Mouse (Mus musculus): ENCODE data around the gene Mertk. TPM values are rescaled to one million over a fixed set of nuclear protein-coding genes. Genes with fewer than 3 reads are reported as not detected.

The Mertk gene
- polyA plus RNA-seq, 1 experiment from 2014 or later, result 5.1 TPM

GRCm38 (mm10) chr2:128727552-128727951, 28.8 kb downstream of the Mertk start:
- H3K4me3 ChIP-seq, result no peak overlapping the region
- H3K9me3 ChIP-seq, result no peaks in the 10 kb centered on the region
- no peaks in the 10 kb centered on the region for H3K27me3 ChIP-seq (ENCODE audit: poor library complexity, severe bottlenecking)
- DNase-seq (ENCODE audit: extremely low spot score, low spot score), result no peak
- no peak overlapping the region for H3K27ac ChIP-seq
- H3K36me3 ChIP-seq (replicated peaks), result no peaks in the 10 kb centered on the region; the same call in 1 of the 2 replicates
- WGBS, result 51% methylated on average over 3 of the region's 3 CpGs
- no peaks in the 10 kb centered on the region for H3K4me1 ChIP-seq

GRCm38 (mm10) chr2:128728066-128728465, 29.3 kb downstream of the Mertk start:
- no peaks in the 10 kb centered on the region for H3K9me3 ChIP-seq
- no peaks in the 10 kb centered on the region for H3K4me1 ChIP-seq
- 86% methylated on average over 4 of the region's 4 CpGs for WGBS
- no peak overlapping the region for H3K4me3 ChIP-seq
- no peak overlapping the region for H3K27ac ChIP-seq
- H3K27me3 ChIP-seq (ENCODE audit: poor library complexity, severe bottlenecking), result no peaks in the 10 kb centered on the region
- DNase-seq (ENCODE audit: extremely low spot score, low spot score), result no peak
- H3K36me3 ChIP-seq (replicated peaks), result no peaks in the 10 kb centered on the region; the same call in 1 of the 2 replicates

- H3K27ac ChIP-seq, result no peak overlapping the region
- H3K4me1 ChIP-seq, result no peaks in the 10 kb centered on the region
- no peak for DNase-seq (ENCODE audit: extremely low spot score, low spot score)
- no peaks in the 10 kb centered on the region for H3K9me3 ChIP-seq
- no peaks in the 10 kb centered on the region for H3K27me3 ChIP-seq (ENCODE audit: poor library complexity, severe bottlenecking)
- H3K4me3 ChIP-seq, result no peak overlapping the region
- H3K36me3 ChIP-seq (replicated peaks), result no peaks in the 10 kb centered on the region; the same call in 1 of the 2 replicates
- WGBS, result 85% methylated on average over 7 of the region's 7 CpGs
Measured at GRCm38 (mm10) chr2:128729141-128729540, 30.4 kb downstream of the Mertk start.

- Histone ChIP-seq H3K9me3 (no peaks in the 10 kb centered on the region), H3K4me1 (peaks cover 3% of the 10 kb centered on the region; the same call in 1 of the 2 replicates), H3K4me3 (no peak overlapping the region), H3K36me3 (replicated peaks) (no peaks in the 10 kb centered on the region; the same call in 1 of the 2 replicates), H3K27me3 (ENCODE audit: poor library complexity, severe bottlenecking) (no peaks in the 10 kb centered on the region), H3K27ac (no peak overlapping the region)
- DNase-seq (ENCODE audit: extremely low spot score, low spot score), result no peak
- 81% methylated on average over 10 of the region's 10 CpGs for WGBS
Measured at GRCm38 (mm10) chr2:128731514-128731913, 32.8 kb downstream of the Mertk start.

- no peak for DNase-seq (ENCODE audit: extremely low spot score, low spot score)
- 77% methylated on average over 1 of the region's 1 CpGs for WGBS
- Histone ChIP-seq H3K9me3 (no peaks in the 10 kb centered on the region), H3K4me3 (no peak overlapping the region), H3K4me1 (peaks cover 3% of the 10 kb centered on the region; the same call in 1 of the 2 replicates), H3K27ac (no peak overlapping the region), H3K36me3 (replicated peaks) (no peaks in the 10 kb centered on the region; the same call in 1 of the 2 replicates), H3K27me3 (ENCODE audit: poor library complexity, severe bottlenecking) (no peaks in the 10 kb centered on the region)
Measured at GRCm38 (mm10) chr2:128731951-128732350, 33.2 kb downstream of the Mertk start.

GRCm38 (mm10) chr2:128735089-128735488, 36.3 kb downstream of the Mertk start:
- H3K9me3 ChIP-seq, result no peaks in the 10 kb centered on the region
- no peak overlapping the region for H3K27ac ChIP-seq
- DNase-seq (ENCODE audit: extremely low spot score, low spot score), result no peak
- 74% methylated on average over 3 of the region's 3 CpGs for WGBS
- H3K27me3 ChIP-seq (ENCODE audit: poor library complexity, severe bottlenecking), result no peaks in the 10 kb centered on the region
- peaks cover 3% of the 10 kb centered on the region; the same call in 1 of the 2 replicates for H3K4me1 ChIP-seq
- peaks cover 3% of the 10 kb centered on the region; the same call in 1 of the 2 replicates for H3K36me3 ChIP-seq (replicated peaks)
- H3K4me3 ChIP-seq, result no peak overlapping the region

- no peak overlapping the region for H3K4me3 ChIP-seq
- no peaks in the 10 kb centered on the region for H3K9me3 ChIP-seq
- no peak for DNase-seq (ENCODE audit: extremely low spot score, low spot score)
- WGBS, result 93% methylated on average over 2 of the region's 2 CpGs
- peaks cover 3% of the 10 kb centered on the region; the same call in 1 of the 2 replicates for H3K4me1 ChIP-seq
- no peaks in the 10 kb centered on the region for H3K27me3 ChIP-seq (ENCODE audit: poor library complexity, severe bottlenecking)
- H3K36me3 ChIP-seq (replicated peaks), result 0 out of 2 replicates have a peak, but pooled peaks cover 3% of the 10 kb centered on the region
- H3K27ac ChIP-seq, result no peak overlapping the region
Measured at GRCm38 (mm10) chr2:128737051-128737450, 38.3 kb downstream of the Mertk start.

- WGBS, result 90% methylated on average over 4 of the region's 4 CpGs
- Histone ChIP-seq H3K27me3 (ENCODE audit: poor library complexity, severe bottlenecking) (no peaks in the 10 kb centered on the region), H3K36me3 (replicated peaks) (0 out of 2 replicates have a peak, but pooled peaks cover 3% of the 10 kb centered on the region), H3K4me1 (peaks cover 3% of the 10 kb centered on the region; the same call in 1 of the 2 replicates), H3K4me3 (no peak overlapping the region), H3K27ac (no peak overlapping the region), H3K9me3 (no peaks in the 10 kb centered on the region)
- no peak for DNase-seq (ENCODE audit: extremely low spot score, low spot score)
Measured at GRCm38 (mm10) chr2:128737796-128738195, 39.0 kb downstream of the Mertk start.

- no peaks in the 10 kb centered on the region for H3K27me3 ChIP-seq (ENCODE audit: poor library complexity, severe bottlenecking)
- H3K36me3 ChIP-seq (replicated peaks), result 0 out of 2 replicates have a peak, but pooled peaks cover 3% of the 10 kb centered on the region
- WGBS, result 90% methylated on average over 10 of the region's 10 CpGs
- DNase-seq (ENCODE audit: extremely low spot score, low spot score), result no peak
- peaks cover 3% of the 10 kb centered on the region; the same call in 1 of the 2 replicates for H3K4me1 ChIP-seq
- no peaks in the 10 kb centered on the region for H3K9me3 ChIP-seq
- no peak overlapping the region for H3K27ac ChIP-seq
- no peak overlapping the region for H3K4me3 ChIP-seq
Measured at GRCm38 (mm10) chr2:128738725-128739258, 40.0 kb downstream of the Mertk start.

GRCm38 (mm10) chr2:128745879-128746620, 47.3 kb downstream of the Mertk start:
- DNase-seq (ENCODE audit: extremely low spot score, low spot score), result no peak
- 67% methylated on average over 12 of the region's 12 CpGs for WGBS
- Histone ChIP-seq H3K9me3 (no peaks in the 10 kb centered on the region), H3K36me3 (replicated peaks) (no peaks in the 10 kb centered on the region), H3K4me3 (no peak overlapping the region), H3K4me1 (peaks cover 16% of the 10 kb centered on the region; the same call in 1 of the 2 replicates), H3K27ac (no peak overlapping the region), H3K27me3 (ENCODE audit: poor library complexity, severe bottlenecking) (no peaks in the 10 kb centered on the region)

GRCm38 (mm10) chr2:128746621-128747151, 47.9 kb downstream of the Mertk start:
- WGBS, result 79% methylated on average over 5 of the region's 5 CpGs
- no peaks in the 10 kb centered on the region for H3K27me3 ChIP-seq (ENCODE audit: poor library complexity, severe bottlenecking)
- DNase-seq (ENCODE audit: extremely low spot score, low spot score), result no peak
- H3K9me3 ChIP-seq, result no peaks in the 10 kb centered on the region
- peaks cover 16% of the 10 kb centered on the region; the same call in 1 of the 2 replicates for H3K4me1 ChIP-seq
- H3K36me3 ChIP-seq (replicated peaks), result no peaks in the 10 kb centered on the region
- no peak overlapping the region for H3K27ac ChIP-seq
- H3K4me3 ChIP-seq, result no peak overlapping the region

- no peaks in the 10 kb centered on the region for H3K9me3 ChIP-seq
- H3K27me3 ChIP-seq (ENCODE audit: poor library complexity, severe bottlenecking), result no peaks in the 10 kb centered on the region
- WGBS, result 81% methylated on average over 8 of the region's 8 CpGs
- peaks cover 4% of the 10 kb centered on the region; the same call in 1 of the 2 replicates for H3K36me3 ChIP-seq (replicated peaks)
- H3K4me3 ChIP-seq, result no peak overlapping the region
- no peak for DNase-seq (ENCODE audit: extremely low spot score, low spot score)
- H3K4me1 ChIP-seq, result peaks cover 16% of the 10 kb centered on the region; the same call in 1 of the 2 replicates
- no peak overlapping the region for H3K27ac ChIP-seq
Measured at GRCm38 (mm10) chr2:128747433-128748028, 48.8 kb downstream of the Mertk start.
